Mouse (Mus musculus) erythroblast, embryonic 14.5 days (primary cell): Measurements from ENCODE around the gene Mrpl48. TPM values are rescaled to one million over a fixed set of nuclear protein-coding genes. Genes with fewer than 3 reads are reported as not detected.

Experiments used
- H3K27me3 ChIP-seq: 2 replicates; pipeline ENCODE4 v1.6.1; 2012; ENCODE audit warnings: inconsistent platforms; ENCODE audit not compliant: control insufficient read depth
- H3K36me3 ChIP-seq: 2 replicates; pipeline ENCODE4 v1.6.1; 2012; ENCODE audit warnings: mild to moderate bottlenecking, inconsistent platforms; ENCODE audit not compliant: control insufficient read depth
- H3K4me1 ChIP-seq: 2 replicates; pipeline ENCODE4 v1.6.1; 2012; ENCODE audit warnings: inconsistent platforms; ENCODE audit not compliant: control insufficient read depth
- H3K4me3 ChIP-seq: replicated peaks from 2 replicates; pipeline ENCODE3; 2012; ENCODE audit warnings: moderate library complexity, mild to moderate bottlenecking, inconsistent platforms
- H3K9me3 ChIP-seq: 2 replicates; pipeline ENCODE4 v1.6.1; 2012; ENCODE audit warnings: low read length, inconsistent platforms, mixed read lengths; ENCODE audit not compliant: control insufficient read depth
- GATA1 ChIP-seq: IDR thresholded peaks from 2 replicates; pipeline ENCODE4 v1.6.1; 2012; ENCODE audit warnings: low read length, inconsistent platforms, mixed read lengths
- TAL1 ChIP-seq: IDR thresholded peaks from 3 replicates; pipeline ENCODE4 v1.6.1; 2012; ENCODE audit warnings: low read length, inconsistent platforms, mixed read lengths
- polyA plus RNA-seq: library from polyadenylated mRNA; stranded (reverse); fragments of >175 nt; gene quantifications from 2 replicates; pipeline ENCODE4 v1.2.3, GENCODE M21; 2012

The Mrpl48 gene
- polyA plus RNA-seq, 1 experiment, result 0.27 TPM

GRCm38 (mm10) chr7:100496371-100496770, 111.7 kb downstream of the Mrpl48 start:
- H3K36me3 ChIP-seq, result peaks cover 81% of the 10 kb centered on the region
- TF ChIP-seq GATA1 (no peak), TAL1 (no peak)
- no peaks in the 10 kb centered on the region for H3K9me3 ChIP-seq
- peak overlapping the region; percentile 68 for H3K4me3 ChIP-seq
- no peaks in the 10 kb centered on the region; the same call in 1 of the 2 replicates for H3K27me3 ChIP-seq
- peaks cover 81% of the 10 kb centered on the region for H3K4me1 ChIP-seq

Other genes starting within 250 kb of the Mrpl48 start
- gene C2cd3, start 236.1 kb downstream of the Mrpl48 start, polyA plus RNA-seq, result 3.1 and 5.1 TPM in 2 replicates
- 3.1 and 3.4 TPM in 2 replicates for gene Ppme1, start 236.0 kb downstream of the Mrpl48 start, polyA plus RNA-seq
- 0.02 TPM in 1 of 2 replicates, not detected in the other for gene Ucp3, start 135.3 kb downstream of the Mrpl48 start, polyA plus RNA-seq
- 595 and 629 TPM in 2 replicates for gene Ucp2, start 115.0 kb downstream of the Mrpl48 start, polyA plus RNA-seq
- gene Dnajb13, start 93.3 kb downstream of the Mrpl48 start, polyA plus RNA-seq, result not detected in 2 replicates
- gene Coa4, start 71.2 kb downstream of the Mrpl48 start, polyA plus RNA-seq, result 0.60 and 0.96 TPM in 2 replicates
- gene Rab6a, start 891 bp downstream of the Mrpl48 start, polyA plus RNA-seq, result 2.7 and 3.8 TPM in 2 replicates
- gene Plekhb1, start 54.1 kb upstream of the Mrpl48 start, polyA plus RNA-seq, result not detected in 2 replicates
- gene Fam168a, start 98.3 kb upstream of the Mrpl48 start, polyA plus RNA-seq, result 0.84 and 0.99 TPM in 2 replicates